Mouse (Mus musculus) limb, embryonic 11.5 days (tissue): ENCODE measurements at regions not wholly inside any gene's neighbourhood (a gene's known extent, or its start where the extent isn't known, plus 50 kb on each side); places are given as distances from the start of the nearest gene placed in this dataset.

ENCODE experiments used
- ATAC-seq: fragments of 200-750 bp; cut with Nextera tagmentation; 2 replicates; pipeline ENCODE4 v1.8.0; 2017; ENCODE audit warnings: low read depth; ENCODE audit not compliant: insufficient number of reproducible peaks, low FRiP score, low TSS enrichment
- DNase-seq: peaks from one replicate; pipeline ENCODE4 v3.0.0-alpha.2; 2015; ENCODE audit warnings: low spot score
- H3K27ac ChIP-seq: fragments of 300-500 bp; sonication (generic); replicated peaks from 2 replicates; pipeline ENCODE4 v1.5.1; 2014; ENCODE audit warnings: low read depth, mild to moderate bottlenecking, low read length
- H3K27me3 ChIP-seq: fragments of 300-500 bp; sonication (generic); 2 replicates; pipeline ENCODE4 v1.6.1; 2014; ENCODE audit warnings: mild to moderate bottlenecking, low read length, mixed read lengths; ENCODE audit not compliant: control insufficient read depth, insufficient read depth
- H3K36me3 ChIP-seq: fragments of 300-500 bp; sonication (generic); 2 replicates; pipeline ENCODE4 v1.6.1; 2014; ENCODE audit warnings: mild to moderate bottlenecking, low read length, moderate library complexity, mixed read lengths; ENCODE audit not compliant: control insufficient read depth, insufficient read depth
- H3K4me1 ChIP-seq: fragments of 300-500 bp; sonication (generic); 2 replicates; pipeline ENCODE4 v1.6.1; 2014; ENCODE audit warnings: low read length, mixed read lengths; ENCODE audit not compliant: control insufficient read depth, insufficient read depth
- H3K4me2 ChIP-seq: fragments of 300-500 bp; sonication (generic); 2 replicates; pipeline ENCODE4 v1.6.1; 2014; ENCODE audit warnings: low read depth, mild to moderate bottlenecking, moderate library complexity; ENCODE audit not compliant: severe bottlenecking
- H3K4me3 ChIP-seq: fragments of 300-500 bp; sonication (generic); 2 replicates; pipeline ENCODE4 v1.5.1; 2014; ENCODE audit warnings: low read depth, low read length
- H3K9ac ChIP-seq: fragments of 300-500 bp; sonication (generic); 2 replicates; pipeline ENCODE4 v1.6.1; 2014; ENCODE audit warnings: mild to moderate bottlenecking, low read length
- H3K9me3 ChIP-seq: fragments of 300-500 bp; sonication (generic); 2 replicates; pipeline ENCODE4 v1.6.1; 2016; ENCODE audit warnings: low read length; ENCODE audit not compliant: control insufficient read depth
- WGBS: fragments of 180-500 bp; shearing (Covaris S2); extraction: QIAGEN DNeasy Blood & Tissue Kit; methylation state at CpG from one replicate; pipeline ENCODE4 v1.1.7; 2014; 5-methylcytosine and 5-hydroxymethylcytosine counted together

DNA sequence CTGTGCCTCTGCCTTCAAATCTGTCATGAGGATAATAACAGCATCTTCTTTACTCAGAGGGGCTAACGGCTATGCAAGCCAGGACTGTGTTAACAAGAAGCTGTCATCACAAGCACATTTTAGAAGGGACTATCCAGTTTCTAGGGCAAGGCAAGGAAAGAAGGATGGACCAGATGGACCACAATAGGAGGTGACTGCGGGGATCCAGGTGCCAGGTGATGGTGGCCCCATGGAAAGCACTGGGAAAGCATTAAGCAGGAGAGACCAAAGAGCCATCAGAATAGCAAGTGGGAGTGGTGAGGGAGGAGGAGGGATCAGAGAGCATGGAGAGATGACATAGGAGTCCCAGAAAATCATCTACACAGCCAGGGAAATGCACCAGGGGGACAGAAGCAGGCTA, 373.3 kb downstream of the Gm49356 start:
- Histone ChIP-seq H3K4me1 (no peaks in the 10 kb centered on the region), H3K9me3 (no peaks in the 10 kb centered on the region), H3K9ac (no peak overlapping the region), H3K27me3 (no peaks in the 10 kb centered on the region), H3K36me3 (no peaks in the 10 kb centered on the region), H3K27ac (no peak overlapping the region), H3K4me3 (no peak overlapping the region), H3K4me2 (no peak overlapping the region)
- ATAC-seq (no peak), DNase-seq (no peak)
- 87% methylated on average over 2 of the region's 2 CpGs for WGBS

DNA sequence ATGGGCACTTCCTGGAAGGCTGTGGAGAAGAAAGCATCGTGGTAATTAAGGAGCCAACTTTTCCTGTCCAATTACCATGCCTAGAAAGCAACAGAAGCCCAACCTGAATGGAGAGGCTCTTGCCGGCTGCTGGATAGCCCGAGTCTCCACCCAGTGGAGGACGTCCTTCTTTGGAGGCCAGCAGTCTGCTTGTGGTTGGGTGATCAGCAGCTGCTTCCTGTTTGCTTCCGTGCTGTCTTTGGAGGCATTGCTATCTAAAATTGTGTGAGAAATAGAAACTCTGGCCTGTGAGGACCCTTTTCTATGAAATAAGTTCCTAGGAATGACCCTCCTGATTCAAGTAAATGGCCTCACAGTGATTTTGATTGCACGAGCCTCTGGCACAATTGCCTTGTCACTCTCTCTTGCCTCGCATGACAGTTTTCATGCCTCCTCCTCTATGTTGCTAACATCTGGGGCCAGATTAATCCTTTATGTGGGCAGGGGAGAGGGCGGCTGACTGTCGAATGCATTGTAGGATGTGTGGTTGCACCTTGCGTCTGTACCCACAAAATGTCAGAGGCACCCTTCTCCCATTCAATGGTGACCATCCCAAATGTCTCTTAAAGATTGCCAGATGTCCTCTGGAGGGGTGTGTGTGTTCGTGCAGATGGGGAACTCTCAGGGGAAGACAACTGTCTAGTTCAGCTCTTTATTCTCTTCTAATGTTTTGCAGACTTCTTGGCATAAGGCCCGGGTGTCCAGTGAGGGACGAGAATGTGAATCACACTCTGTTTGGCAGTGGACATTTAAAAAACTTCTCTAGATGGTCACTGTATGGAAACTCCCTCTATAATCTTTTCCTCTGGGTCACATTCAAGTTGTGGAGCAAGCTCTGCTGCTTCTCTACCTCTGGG, 374.6 kb downstream of the Gm49356 start:
- Histone ChIP-seq H3K27me3 (no peaks in the 10 kb centered on the region), H3K4me2 (no peak overlapping the region), H3K4me3 (no peak overlapping the region), H3K9me3 (no peaks in the 10 kb centered on the region), H3K36me3 (no peaks in the 10 kb centered on the region), H3K9ac (no peak overlapping the region), H3K27ac (no peak overlapping the region), H3K4me1 (no peaks in the 10 kb centered on the region)
- WGBS = 66% methylated on average over 13 of the region's 13 CpGs
- DNase-seq = no peak
- ATAC-seq = no peak
